Mouse (Mus musculus) ES-Bruce4 (cell line): Measurements from ENCODE around the gene Cmtm6. TPM values are rescaled to one million over a fixed set of nuclear protein-coding genes. Genes with fewer than 3 reads are reported as not detected.
A peak's percentile ranks its signal among the peaks of the same experiment; 100 is the strongest.

Experiments used
- H3K27ac ChIP-seq: 2 replicates; pipeline ENCODE4 v1.5.1; 2012; ENCODE audit warnings: low read length, inconsistent platforms; ENCODE audit not compliant: insufficient read depth
- H3K27me3 ChIP-seq: 2 replicates; pipeline ENCODE4 v1.6.1; 2012; ENCODE audit warnings: mild to moderate bottlenecking, low read length, inconsistent platforms; ENCODE audit not compliant: control insufficient read depth, poor library complexity, insufficient read depth, severe bottlenecking
- H3K36me3 ChIP-seq: 2 replicates; pipeline ENCODE4 v1.6.1; 2012; ENCODE audit warnings: inconsistent platforms, mild to moderate bottlenecking, low read length, moderate library complexity; ENCODE audit not compliant: control insufficient read depth, poor library complexity, insufficient read depth, severe bottlenecking
- H3K4me1 ChIP-seq: one replicate; pipeline ENCODE4 v1.8.1; 2011; ENCODE audit warnings: low read length; ENCODE audit not compliant: control insufficient read depth, insufficient read depth
- H3K4me3 ChIP-seq: 2 replicates; pipeline ENCODE4 v1.5.1; 2011; ENCODE audit warnings: low read depth, mild to moderate bottlenecking, low read length
- H3K9ac ChIP-seq: 2 replicates; pipeline ENCODE4 v1.6.1; 2012; ENCODE audit warnings: low read depth, mild to moderate bottlenecking, inconsistent platforms; ENCODE audit not compliant: poor library complexity, severe bottlenecking
- H3K9me3 ChIP-seq: replicated peaks from 2 replicates; pipeline ENCODE4 v1.6.1; 2012; ENCODE audit warnings: mild to moderate bottlenecking, low read length, inconsistent platforms; ENCODE audit not compliant: control insufficient read depth, poor library complexity, insufficient read depth, severe bottlenecking
- CTCF ChIP-seq: IDR thresholded peaks from one replicate; pipeline ENCODE4 v1.8.1; 2011; ENCODE audit warnings: low read depth, low read length
- EP300 ChIP-seq: IDR thresholded peaks from 2 replicates; pipeline ENCODE4 v1.6.1; 2011; ENCODE audit warnings: low read depth, low read length; ENCODE audit not compliant: insufficient read depth
- POLR2A ChIP-seq: IDR thresholded peaks from one replicate; pipeline ENCODE4 v1.8.1; 2011; ENCODE audit warnings: low read length; ENCODE audit not compliant: insufficient read depth
- polyA plus RNA-seq: library from polyadenylated mRNA; stranded (reverse); fragments of >200 nt; gene quantifications from 2 replicates; pipeline ENCODE4 v1.2.4, GENCODE M21; 2011; ENCODE audit warnings: low read depth; ENCODE audit not compliant: missing spikeins, insufficient read depth, insufficient read length

Gene Cmtm6
- polyA plus RNA-seq, 1 experiment, result 49.3 TPM

GRCm38 (mm10) chr9:114699262-114699661 lies 31.7 kb upstream of the Cmtm6 start:
- H3K4me1 ChIP-seq, result peaks cover 11% of the 10 kb centered on the region
- H3K4me3 ChIP-seq, result no peak overlapping the region
- H3K27ac ChIP-seq, result 0 out of 2 replicates have a peak overlapping the region, but pooled peaks have one; percentile 4
- no peaks in the 10 kb centered on the region for H3K9me3 ChIP-seq
- TF ChIP-seq POLR2A, result no peak
- TF ChIP-seq EP300, result no peak
- no peak for TF ChIP-seq CTCF
- no peaks in the 10 kb centered on the region for H3K27me3 ChIP-seq
- H3K36me3 ChIP-seq, result peaks cover 12% of the 10 kb centered on the region
- no peak overlapping the region for H3K9ac ChIP-seq

- Histone ChIP-seq H3K27me3 (no peaks in the 10 kb centered on the region), H3K36me3 (peaks cover 16% of the 10 kb centered on the region), H3K9ac (no peak overlapping the region), H3K9me3 (no peaks in the 10 kb centered on the region; the same call in 1 of the 2 replicates), H3K4me3 (no peak overlapping the region), H3K27ac (0 out of 2 replicates have a peak overlapping the region, but pooled peaks have one; percentile 26), H3K4me1 (peaks cover 10% of the 10 kb centered on the region)
- no peak for TF ChIP-seq POLR2A
- TF ChIP-seq CTCF, result peak; percentile 15
Observed at GRCm38 (mm10) chr9:114699882-114700665, 30.8 kb upstream of the Cmtm6 start.

GRCm38 (mm10) chr9:114701031-114701430 lies 29.9 kb upstream of the Cmtm6 start:
- H3K27me3 ChIP-seq, result no peaks in the 10 kb centered on the region
- no peak overlapping the region for H3K9ac ChIP-seq
- H3K36me3 ChIP-seq, result peaks cover 20% of the 10 kb centered on the region
- no peak overlapping the region for H3K27ac ChIP-seq
- no peak overlapping the region for H3K4me3 ChIP-seq
- H3K9me3 ChIP-seq, result peaks cover 7% of the 10 kb centered on the region
- peaks cover 8% of the 10 kb centered on the region for H3K4me1 ChIP-seq
- TF ChIP-seq POLR2A (no peak), CTCF (no peak), EP300 (no peak)

GRCm38 (mm10) chr9:114701921-114702320 lies 29.0 kb upstream of the Cmtm6 start:
- Histone ChIP-seq H3K9ac (no peak overlapping the region), H3K27ac (no peak overlapping the region), H3K4me3 (no peak overlapping the region), H3K36me3 (peaks cover 25% of the 10 kb centered on the region), H3K9me3 (peaks cover 9% of the 10 kb centered on the region), H3K4me1 (peaks cover 8% of the 10 kb centered on the region), H3K27me3 (no peaks in the 10 kb centered on the region)
- TF ChIP-seq CTCF (no peak), EP300 (no peak), POLR2A (no peak)

- Histone ChIP-seq H3K9me3 (peaks cover 9% of the 10 kb centered on the region), H3K27ac (no peak overlapping the region), H3K36me3 (peaks cover 35% of the 10 kb centered on the region), H3K4me1 (no peaks in the 10 kb centered on the region), H3K27me3 (no peaks in the 10 kb centered on the region), H3K4me3 (no peak overlapping the region), H3K9ac (no peak overlapping the region)
- no peak for TF ChIP-seq EP300
- no peak for TF ChIP-seq POLR2A
- TF ChIP-seq CTCF, result no peak
Observed at GRCm38 (mm10) chr9:114707805-114708204, 23.1 kb upstream of the Cmtm6 start.

- H3K4me3 ChIP-seq, result no peak overlapping the region
- peaks cover 45% of the 10 kb centered on the region for H3K36me3 ChIP-seq
- H3K27ac ChIP-seq, result no peak overlapping the region
- peaks cover 7% of the 10 kb centered on the region for H3K9me3 ChIP-seq
- TF ChIP-seq EP300 (no peak), POLR2A (no peak), CTCF (peak; percentile 72)
- H3K4me1 ChIP-seq, result no peaks in the 10 kb centered on the region
- H3K27me3 ChIP-seq, result no peaks in the 10 kb centered on the region
- no peak overlapping the region for H3K9ac ChIP-seq
Observed at GRCm38 (mm10) chr9:114710345-114710744, 20.6 kb upstream of the Cmtm6 start.
